Comparison of ENCODE assay signal across 9 mouse cellular contexts in genomic region chr14:61143869-61144268, GRCm38 (mm10). TPM values are rescaled to one million over a fixed set of nuclear protein-coding genes. Genes with fewer than 3 reads are reported as not detected.
DNase-seq lines count a peak whose midpoint lies in the region; ATAC-seq and TF ChIP-seq lines count a peak whose summit lies in the region.
"Had no signal": no experiment of that assay in that cellular context is flagged by ENCODE, and none has a peak within 500 bp of the region (broad histone marks: within the 10 kb centered on the region; RNA-seq: fewer than 3 reads in every experiment).

No protein-coding gene starts in this region.

- H3K27me3 ChIP-seq in hindbrain, embryonic 14.5 days (ENCODE audit: control insufficient read depth, insufficient read depth, low read length) = no peaks in the 10 kb centered on the region
- no peaks in the 10 kb centered on the region for H3K27me3 ChIP-seq in hindbrain, embryonic 16.5 days (replicated peaks; ENCODE audit: control insufficient read depth, insufficient read depth, low read length)

- no peak overlapping the region for H3K4me2 ChIP-seq in hindbrain, embryonic 14.5 days (replicated peaks)
- no peak overlapping the region for H3K4me2 ChIP-seq in hindbrain, embryonic 16.5 days (ENCODE audit: low read length)

- H3K27ac ChIP-seq in hindbrain, embryonic 14.5 days = no peak overlapping the region
- no peak overlapping the region for H3K27ac ChIP-seq in hindbrain, embryonic 16.5 days (ENCODE audit: low read depth, low read length)
- H3K27ac ChIP-seq in embryonic fibroblast, embryonic 13.5 days (ENCODE audit: insufficient read depth, low read length) = no peak overlapping the region

- 39% methylated on average over 11 of the region's 11 CpGs for WGBS in hindbrain, embryonic 14.5 days
- WGBS in hindbrain, embryonic 16.5 days = 42% methylated on average over 11 of the region's 11 CpGs

- ATAC-seq in hindbrain, embryonic 14.5 days (ENCODE audit: low FRiP score) = no peak; the same call in 1 of the 2 replicates
- no peak for ATAC-seq in hindbrain, embryonic 16.5 days

- intact Hi-C loops in heart, postnatal 25 days (cut with DNase I) = no loop called here
- intact Hi-C loops in heart, postnatal 10 days (cut with DNase I) = no loop called here

- peak; percentile 60; the same call in 1 of the 2 replicates for TF ChIP-seq CTCF in embryonic fibroblast, embryonic 13.5 days (IDR thresholded peaks at IDR 0.05; ENCODE audit: borderline replicate concordance, insufficient read depth, low read length)

- no peak for TF ChIP-seq POLR2A in embryonic fibroblast, embryonic 13.5 days (IDR thresholded peaks at IDR 0.05; ENCODE audit: low read depth, low read length)

- H3K9me3 ChIP-seq in hindbrain, embryonic 14.5 days (ENCODE audit: control insufficient read depth, low read length) = no peaks in the 10 kb centered on the region
- no peaks in the 10 kb centered on the region for H3K9me3 ChIP-seq in hindbrain, embryonic 16.5 days (ENCODE audit: control insufficient read depth, low read length)

- DNase-seq in hindbrain, embryonic 14.5 days (ENCODE audit: low spot score) = peak; percentile 45
- DNase-seq in NIH3T3 (ENCODE audit: low read depth) = peak; percentile 22
- DNase-seq in lung, postnatal 10 days = peak; percentile 32
- peak; percentile 43 for DNase-seq in thymus, postnatal 14 days
- DNase-seq in heart, postnatal 25 days (ENCODE audit: low spot score) = no peak
- DNase-seq in heart, postnatal 10 days = no peak

- no peaks in the 10 kb centered on the region for H3K36me3 ChIP-seq in hindbrain, embryonic 14.5 days (replicated peaks; ENCODE audit: control insufficient read depth, insufficient read depth)
- no peaks in the 10 kb centered on the region for H3K36me3 ChIP-seq in hindbrain, embryonic 16.5 days (ENCODE audit: control insufficient read depth, insufficient read depth, low read length)

- no peak overlapping the region for H3K4me3 ChIP-seq in hindbrain, embryonic 14.5 days (replicated peaks; ENCODE audit: low read length)
- H3K4me3 ChIP-seq in hindbrain, embryonic 16.5 days (ENCODE audit: low read length) = no peak overlapping the region
- H3K4me3 ChIP-seq in embryonic fibroblast, embryonic 13.5 days (ENCODE audit: insufficient read depth, low read length) = no peak overlapping the region
- H3K4me3 ChIP-seq: erythroblast, embryonic 14.5 days had no signal

- peaks cover 8% of the 10 kb centered on the region; the same call in 1 of the 2 replicates for H3K4me1 ChIP-seq in hindbrain, embryonic 14.5 days (replicated peaks; ENCODE audit: control insufficient read depth, insufficient read depth, low read length)
- H3K4me1 ChIP-seq in hindbrain, embryonic 16.5 days (ENCODE audit: control insufficient read depth, insufficient read depth, low read depth, low read length) = peaks cover 7% of the 10 kb centered on the region
- no peaks in the 10 kb centered on the region for H3K4me1 ChIP-seq in embryonic fibroblast, embryonic 13.5 days (ENCODE audit: control insufficient read depth, insufficient read depth, low read length)

- H3K9ac ChIP-seq in hindbrain, embryonic 14.5 days = no peak overlapping the region
- H3K9ac ChIP-seq in hindbrain, embryonic 16.5 days (ENCODE audit: low read depth, low read length) = no peak overlapping the region

RNA-seq across cellular contexts. Expression of gene Sacs, which starts 5.6 kb away (rescaled TPM):
- 11.7 and 12.6 TPM in 2 replicates for polyA plus RNA-seq in hindbrain, embryonic 14.5 days (2014; fragmentation: Nextera tagmentation; extraction: Ambion mirVana)
- polyA plus RNA-seq in hindbrain, embryonic 16.5 days (2015; fragmentation: Nextera tagmentation; extraction: Ambion mirVana) = 5.8 and 6.8 TPM in 2 replicates
- 18.3 and 30.1 TPM in 2 replicates for polyA plus RNA-seq in embryonic fibroblast, embryonic 13.5 days (2011; ENCODE audit: insufficient read length, low read depth, missing spikeins)
- 10 to 100 TPM; 32.1 to 32.9 TPM for total RNA-seq in heart, postnatal 25 days (2021)
- total RNA-seq in heart, postnatal 10 days (2021) = 10 to 100 TPM; 31.0 to 34.8 TPM

Comparison
In these comparisons a context has a peak if more than half of its experiments do, and no peak if none do; other contexts are left out.
1. DNase-seq: peak in hindbrain, embryonic 14.5 days (single experiment), NIH3T3 (single experiment), lung, postnatal 10 days (single experiment) and thymus, postnatal 14 days (single experiment); none in heart, postnatal 25 days (single experiment) and heart, postnatal 10 days (0 of 2).